Mouse (Mus musculus) bone marrow macrophage, adult 2 months (primary cell): ENCODE data around the gene Mllt1. TPM values are rescaled to one million over a fixed set of nuclear protein-coding genes. Genes with fewer than 3 reads are reported as not detected.
A peak's percentile ranks its signal among the peaks of the same experiment; 100 is the strongest.

Source experiments
- H3K27ac ChIP-seq: 2 replicates; pipeline ENCODE4 v1.5.1; 2012; ENCODE audit warnings: low read depth, low read length; ENCODE audit not compliant: insufficient read depth
- H3K4me1 ChIP-seq: 2 replicates; pipeline ENCODE4 v1.6.1; 2012; ENCODE audit warnings: low read length; ENCODE audit not compliant: control insufficient read depth, insufficient read depth
- H3K4me3 ChIP-seq: 2 replicates; pipeline ENCODE4 v1.5.1; 2012; ENCODE audit warnings: mild to moderate bottlenecking, low read length, moderate library complexity; ENCODE audit not compliant: insufficient read depth
- CTCF ChIP-seq: IDR thresholded peaks from 2 replicates; pipeline ENCODE4 v1.5.1; 2012; ENCODE audit warnings: low read depth, mild to moderate bottlenecking, low read length, moderate library complexity
- POLR2A ChIP-seq: IDR thresholded peaks from 2 replicates; pipeline ENCODE4 v1.6.1; 2012; ENCODE audit warnings: mild to moderate bottlenecking, low read depth, low read length, borderline replicate concordance
- polyA plus RNA-seq: library from polyadenylated mRNA; stranded (reverse); fragments of >200 nt; gene quantifications from 2 replicates; pipeline ENCODE4 v1.2.4, GENCODE M21; 2012; ENCODE audit not compliant: missing spikeins, insufficient read depth, insufficient read length

Mllt1 gene
- polyA plus RNA-seq, 1 experiment, result 15.5 TPM

- Histone ChIP-seq H3K4me3 (no peak overlapping the region), H3K4me1 (no peaks in the 10 kb centered on the region), H3K27ac (no peak overlapping the region)
- TF ChIP-seq CTCF, result no peak
- TF ChIP-seq POLR2A, result no peak
These were observed 64.8 kb downstream of the Mllt1 start for GRCm38 (mm10) chr17:56870287-56870953.

- Histone ChIP-seq H3K4me1 (no peaks in the 10 kb centered on the region), H3K27ac (no peak overlapping the region), H3K4me3 (no peak overlapping the region)
- TF ChIP-seq CTCF, result no peak
- no peak for TF ChIP-seq POLR2A
These were observed 65.7 kb downstream of the Mllt1 start for GRCm38 (mm10) chr17:56869481-56869977.

DNA sequence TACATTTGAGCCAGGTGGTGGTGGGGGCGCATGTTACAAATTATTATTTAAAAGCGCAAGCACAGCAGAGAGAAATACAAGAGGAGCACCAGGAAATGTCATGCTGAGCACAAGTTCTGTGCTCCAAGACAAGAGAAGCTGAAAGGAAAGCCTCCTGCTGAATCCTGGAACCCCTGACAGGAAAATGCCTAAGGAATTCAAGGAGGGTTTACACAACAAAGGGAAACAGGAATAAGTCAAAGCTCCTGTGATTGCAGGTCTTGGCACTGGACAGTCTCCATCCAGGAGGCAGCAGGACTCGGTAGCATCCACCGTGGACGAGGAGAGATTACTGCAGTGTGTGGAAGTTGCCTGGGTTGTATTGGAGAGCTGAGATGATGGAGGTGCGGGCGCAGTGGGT, 69.1 kb downstream of the Mllt1 start:
- Histone ChIP-seq H3K27ac (no peak overlapping the region), H3K4me3 (no peak overlapping the region), H3K4me1 (no peaks in the 10 kb centered on the region)
- TF ChIP-seq POLR2A (no peak), CTCF (no peak)

GRCm38 (mm10) chr17:56861197-56861596, 74.0 kb downstream of the Mllt1 start:
- H3K4me1 ChIP-seq, result no peaks in the 10 kb centered on the region; the same call in 1 of the 2 replicates
- H3K27ac ChIP-seq, result no peak overlapping the region
- no peak overlapping the region for H3K4me3 ChIP-seq
- no peak for TF ChIP-seq POLR2A
- no peak for TF ChIP-seq CTCF

DNA sequence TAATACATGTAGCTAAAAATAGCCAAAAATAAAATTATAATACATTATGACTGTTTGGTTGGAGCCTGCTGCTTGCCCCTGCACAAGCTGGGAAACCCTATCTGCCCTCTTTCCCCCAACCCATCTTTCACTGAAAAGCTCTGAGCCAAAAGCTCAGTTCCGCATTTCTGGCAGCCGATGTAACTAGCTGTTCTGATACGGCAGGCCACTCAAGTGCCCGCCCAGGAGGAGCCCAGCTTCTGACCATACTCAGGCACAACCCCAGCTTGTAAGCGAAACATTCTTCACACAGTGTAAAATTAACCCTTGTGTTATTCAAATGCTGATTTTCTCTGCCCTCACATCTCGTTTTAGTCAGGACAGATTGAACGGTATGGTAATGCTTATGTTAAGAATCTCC, 76.3 kb downstream of the Mllt1 start:
- no peak for TF ChIP-seq CTCF
- TF ChIP-seq POLR2A, result no peak
- H3K27ac ChIP-seq, result no peak overlapping the region
- H3K4me1 ChIP-seq, result no peaks in the 10 kb centered on the region; the same call in 1 of the 2 replicates
- no peak overlapping the region for H3K4me3 ChIP-seq

DNA sequence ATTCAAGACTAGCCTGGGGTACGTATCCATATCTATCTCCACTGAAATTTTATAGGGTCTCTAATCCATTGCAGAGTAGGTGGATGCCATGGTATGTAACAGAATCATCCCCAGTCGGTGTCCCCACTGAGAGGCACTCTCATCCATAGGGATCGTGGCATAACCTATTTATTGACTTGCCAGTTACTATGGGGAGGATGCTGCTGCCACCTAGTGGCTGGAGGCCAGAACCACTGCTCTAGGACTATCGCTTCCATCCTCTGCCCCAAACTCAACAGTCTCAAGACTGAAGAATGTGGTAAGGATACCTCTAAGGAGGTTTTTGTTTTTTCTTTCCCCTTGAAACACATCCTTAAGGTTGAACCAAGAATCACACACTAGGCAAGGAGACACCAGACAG, 77.0 kb downstream of the Mllt1 start:
- TF ChIP-seq POLR2A (no peak), CTCF (peak; percentile 80)
- no peak overlapping the region for H3K27ac ChIP-seq
- no peak overlapping the region for H3K4me3 ChIP-seq
- no peaks in the 10 kb centered on the region; the same call in 1 of the 2 replicates for H3K4me1 ChIP-seq

DNA sequence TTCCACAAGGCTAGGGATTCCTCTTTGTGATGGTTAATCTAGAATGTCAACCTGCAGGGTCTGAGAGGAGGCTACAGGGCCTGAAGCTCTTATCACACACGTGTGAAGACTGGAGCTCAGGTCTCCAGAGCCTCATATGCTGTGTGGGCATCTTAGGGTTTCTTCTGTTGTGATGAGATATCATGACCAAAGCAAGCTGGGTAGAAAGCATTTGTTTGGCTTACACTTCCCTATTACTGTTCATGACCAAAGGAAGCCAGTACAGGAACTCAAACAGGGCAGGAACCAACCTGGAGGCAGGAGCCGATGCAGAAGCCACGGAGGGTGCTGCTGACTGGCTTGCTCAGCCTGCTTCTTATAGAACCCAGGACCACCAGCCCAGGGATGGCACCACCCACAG, 79.8 kb downstream of the Mllt1 start:
- Histone ChIP-seq H3K4me1 (no peaks in the 10 kb centered on the region; the same call in 1 of the 2 replicates), H3K27ac (no peak overlapping the region), H3K4me3 (no peak overlapping the region)
- no peak for TF ChIP-seq CTCF
- no peak for TF ChIP-seq POLR2A

GRCm38 (mm10) chr17:56851167-56851566, 84.0 kb downstream of the Mllt1 start:
- TF ChIP-seq CTCF (no peak), POLR2A (no peak)
- Histone ChIP-seq H3K4me1 (peaks cover 9% of the 10 kb centered on the region), H3K27ac (no peak overlapping the region), H3K4me3 (no peak overlapping the region)

DNA sequence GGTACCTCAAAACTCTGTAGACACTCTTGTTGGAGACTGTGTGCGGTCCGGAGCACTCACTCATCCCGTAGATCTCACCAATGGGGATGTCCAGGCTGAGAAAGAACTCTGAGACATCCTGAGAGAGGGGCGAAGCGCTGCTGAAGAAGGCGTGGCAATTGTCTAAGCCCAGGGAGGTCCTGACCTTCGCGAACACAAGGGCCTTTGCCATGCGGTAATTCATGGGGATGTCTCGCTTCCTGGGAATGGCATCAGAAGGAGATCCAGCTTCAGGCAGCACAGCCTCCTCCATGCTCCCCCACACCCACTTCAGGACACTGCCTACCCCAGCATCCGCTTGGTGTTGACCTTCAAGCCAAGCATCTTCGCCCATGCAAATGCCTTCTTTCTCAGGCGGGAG, 85.5 kb downstream of the Mllt1 start:
- no peak overlapping the region for H3K4me3 ChIP-seq
- peaks cover 9% of the 10 kb centered on the region for H3K4me1 ChIP-seq
- H3K27ac ChIP-seq, result no peak overlapping the region
- TF ChIP-seq POLR2A, result no peak
- TF ChIP-seq CTCF, result no peak

- no peak overlapping the region for H3K4me3 ChIP-seq
- peaks cover 9% of the 10 kb centered on the region for H3K4me1 ChIP-seq
- no peak for TF ChIP-seq CTCF
- TF ChIP-seq POLR2A, result no peak
- H3K27ac ChIP-seq, result no peak overlapping the region
These were observed 86.4 kb downstream of the Mllt1 start for GRCm38 (mm10) chr17:56848785-56849184.

DNA sequence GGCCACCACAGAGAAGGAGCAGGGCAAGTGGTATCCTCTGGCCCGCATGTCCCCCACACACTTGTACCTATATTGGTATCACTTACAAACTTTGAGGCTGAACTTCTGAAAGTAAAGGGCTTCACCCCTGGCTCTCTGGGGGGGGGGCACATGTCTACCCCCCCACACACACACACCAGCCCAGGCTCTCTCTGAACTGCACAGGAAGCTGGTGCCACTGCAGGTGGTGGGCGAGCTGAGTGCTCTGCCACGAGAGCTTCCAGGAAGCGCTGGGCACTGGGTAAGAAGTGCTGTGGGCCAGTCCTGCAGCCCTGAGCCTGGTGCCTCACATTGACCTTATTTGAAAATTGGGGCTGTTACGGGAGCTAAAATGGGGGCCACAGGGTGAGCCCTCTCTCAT, 91.5 kb downstream of the Mllt1 start:
- Histone ChIP-seq H3K4me3 (no peak overlapping the region), H3K4me1 (peaks cover 7% of the 10 kb centered on the region), H3K27ac (no peak overlapping the region)
- TF ChIP-seq POLR2A (no peak), CTCF (no peak)

Other genes starting within 250 kb of the Mllt1 start
- gene Ndufa11, start 217.6 kb downstream of the Mllt1 start, polyA plus RNA-seq, result 75.1 and 96.1 TPM in 2 replicates
- gene Vmac, start 217.4 kb downstream of the Mllt1 start, polyA plus RNA-seq, result 11.0 and 13.7 TPM in 2 replicates
- gene Nrtn, start 177.9 kb downstream of the Mllt1 start, polyA plus RNA-seq, result 0.55 and 0.80 TPM in 2 replicates
- gene Dus3l, start 170.7 kb downstream of the Mllt1 start, polyA plus RNA-seq, result 21.4 and 24.9 TPM in 2 replicates
- not detected in 2 replicates for gene Prr22, start 165.2 kb downstream of the Mllt1 start, polyA plus RNA-seq
- 1.1 and 1.2 TPM in 2 replicates for gene Rfx2, start 104.4 kb downstream of the Mllt1 start, polyA plus RNA-seq
- not detected in 2 replicates for gene Acsbg2, start 61.0 kb downstream of the Mllt1 start, polyA plus RNA-seq
- gene 1700061G19Rik, start 59.9 kb downstream of the Mllt1 start, polyA plus RNA-seq, result not detected in 2 replicates
- not detected in 2 replicates for gene Acer1, start 46.7 kb upstream of the Mllt1 start, polyA plus RNA-seq
- 18.1 and 19.6 TPM in 2 replicates for gene Clpp, start 54.9 kb upstream of the Mllt1 start, polyA plus RNA-seq
- gene Alkbh7, start 61.9 kb upstream of the Mllt1 start, polyA plus RNA-seq, result 12.5 and 13.6 TPM in 2 replicates
- gene Pspn, start 64.6 kb upstream of the Mllt1 start, polyA plus RNA-seq, result not detected in 2 replicates
- gene Gtf2f1, start 75.9 kb upstream of the Mllt1 start, polyA plus RNA-seq, result 57.7 and 61.5 TPM in 2 replicates
- not detected in 2 replicates for gene Gm17949, start 76.1 kb upstream of the Mllt1 start, polyA plus RNA-seq
- 75.7 and 76.5 TPM in 2 replicates for gene Khsrp, start 96.1 kb upstream of the Mllt1 start, polyA plus RNA-seq
- not detected in 2 replicates for gene Slc25a41, start 106.2 kb upstream of the Mllt1 start, polyA plus RNA-seq
- gene Crb3, start 123.7 kb upstream of the Mllt1 start, polyA plus RNA-seq, result not detected in 2 replicates
- 15.9 and 19.0 TPM in 2 replicates for gene Slc25a23, start 124.4 kb upstream of the Mllt1 start, polyA plus RNA-seq
- 145 and 164 TPM in 2 replicates for gene Dennd1c, start 143.1 kb upstream of the Mllt1 start, polyA plus RNA-seq
- gene Tubb4a, start 152.4 kb upstream of the Mllt1 start, polyA plus RNA-seq, result 0.59 and 0.91 TPM in 2 replicates
- gene Tnfsf9, start 169.9 kb upstream of the Mllt1 start, polyA plus RNA-seq, result 6.0 and 6.9 TPM in 2 replicates
- gene Cd70, start 214.4 kb upstream of the Mllt1 start, polyA plus RNA-seq, result not detected in 2 replicates